Mouse (Mus musculus) liver, embryonic 15.5 days (tissue): ENCODE measurements around the gene Olfr1367. TPM values are rescaled to one million over a fixed set of nuclear protein-coding genes. Genes with fewer than 3 reads are reported as not detected.

ENCODE experiments used
- ATAC-seq: fragments of 200-750 bp; cut with Nextera tagmentation; 2 replicates; pipeline ENCODE4 v1.8.0; 2017; ENCODE audit warnings: moderate number of reproducible peaks, mild to moderate bottlenecking, moderate library complexity; ENCODE audit not compliant: insufficient read depth
- H3K27ac ChIP-seq: fragments of 300-500 bp; sonication (generic); replicated peaks from 2 replicates; pipeline ENCODE4 v1.5.1; 2015; ENCODE audit warnings: mild to moderate bottlenecking, inconsistent platforms
- H3K27me3 ChIP-seq: fragments of 300-500 bp; sonication (generic); 2 replicates; pipeline ENCODE4 v1.6.1; 2015; ENCODE audit warnings: mild to moderate bottlenecking, inconsistent platforms
- H3K36me3 ChIP-seq: fragments of 300-500 bp; sonication (generic); replicated peaks from 2 replicates; pipeline ENCODE4 v1.6.1; 2015; ENCODE audit warnings: moderate library complexity, mild to moderate bottlenecking, inconsistent platforms
- H3K4me1 ChIP-seq: fragments of 300-500 bp; sonication (generic); replicated peaks from 2 replicates; pipeline ENCODE4 v1.6.1; 2015; ENCODE audit warnings: inconsistent platforms
- H3K4me2 ChIP-seq: fragments of 300-500 bp; sonication (generic); 2 replicates; pipeline ENCODE4 v1.6.1; 2015; ENCODE audit warnings: moderate library complexity, mild to moderate bottlenecking, inconsistent platforms
- H3K4me3 ChIP-seq: fragments of 300-500 bp; sonication (generic); replicated peaks from 2 replicates; pipeline ENCODE4 v1.5.1; 2015; ENCODE audit warnings: mild to moderate bottlenecking, inconsistent platforms
- H3K9ac ChIP-seq: fragments of 300-500 bp; sonication (generic); 2 replicates; pipeline ENCODE4 v1.6.1; 2015; ENCODE audit warnings: moderate library complexity, mild to moderate bottlenecking, inconsistent platforms
- H3K9me3 ChIP-seq: fragments of 300-500 bp; sonication (generic); replicated peaks from 2 replicates; pipeline ENCODE4 v1.6.1; 2016; ENCODE audit warnings: inconsistent platforms
- WGBS: fragments of 180-500 bp; shearing (Covaris S2); methylation state at CpG from one replicate; pipeline ENCODE4 v1.1.7; 2015; ENCODE audit warnings: mixed read lengths; ENCODE audit not compliant: insufficient replicate concordance; 5-methylcytosine and 5-hydroxymethylcytosine counted together
- polyA plus RNA-seq: library from polyadenylated mRNA; unstranded; fragments of >200 nt; fragmentation: Nextera tagmentation; extraction: Ambion mirVana; gene quantifications from 2 replicates; pipeline ENCODE4 v1.2.1, GENCODE M21; 2015

Olfr1367 gene
- polyA plus RNA-seq, 1 experiment from 2014 or later, result not detected

- H3K4me3 ChIP-seq, result peak overlapping the region; percentile 49; the same call in 1 of the 2 replicates
- peak overlapping the region; percentile 60 for H3K4me2 ChIP-seq
- H3K36me3 ChIP-seq, result no peaks in the 10 kb centered on the region
- H3K9ac ChIP-seq, result no peak overlapping the region
- H3K27ac ChIP-seq, result no peak overlapping the region
- peak; percentile 25; the same call in 1 of the 2 replicates for ATAC-seq
- WGBS, result under 1% methylated on average over 4 of the region's 4 CpGs
- H3K4me1 ChIP-seq, result peaks cover 16% of the 10 kb centered on the region
- H3K27me3 ChIP-seq, result peaks cover 45% of the 10 kb centered on the region
- no peaks in the 10 kb centered on the region for H3K9me3 ChIP-seq
Measured at GRCm38 (mm10) chr13:21326191-21326590, 20.5 kb upstream of the Olfr1367 start.

- no peak overlapping the region for H3K27ac ChIP-seq
- H3K4me1 ChIP-seq, result peaks cover 16% of the 10 kb centered on the region
- peak overlapping the region; percentile 21; the same call in 1 of the 2 replicates for H3K9ac ChIP-seq
- H3K4me2 ChIP-seq, result peak overlapping the region; percentile 60
- WGBS, result under 1% methylated on average over 24 of the region's 24 CpGs
- peak overlapping the region; percentile 49 for H3K4me3 ChIP-seq
- H3K9me3 ChIP-seq, result no peaks in the 10 kb centered on the region
- H3K27me3 ChIP-seq, result peaks cover 40% of the 10 kb centered on the region
- ATAC-seq, result peak; percentile 63
- H3K36me3 ChIP-seq, result no peaks in the 10 kb centered on the region
Measured at GRCm38 (mm10) chr13:21326657-21327211, 20.0 kb upstream of the Olfr1367 start.

- Histone ChIP-seq H3K27me3 (peaks cover 34% of the 10 kb centered on the region), H3K36me3 (no peaks in the 10 kb centered on the region), H3K9me3 (no peaks in the 10 kb centered on the region), H3K4me1 (peaks cover 13% of the 10 kb centered on the region), H3K4me3 (peak overlapping the region; percentile 49), H3K27ac (no peak overlapping the region), H3K9ac (no peak overlapping the region), H3K4me2 (peak overlapping the region; percentile 60)
- 2% methylated on average over 9 of the region's 9 CpGs for WGBS
- no peak for ATAC-seq
Measured at GRCm38 (mm10) chr13:21327424-21327823, 19.3 kb upstream of the Olfr1367 start.

DNA sequence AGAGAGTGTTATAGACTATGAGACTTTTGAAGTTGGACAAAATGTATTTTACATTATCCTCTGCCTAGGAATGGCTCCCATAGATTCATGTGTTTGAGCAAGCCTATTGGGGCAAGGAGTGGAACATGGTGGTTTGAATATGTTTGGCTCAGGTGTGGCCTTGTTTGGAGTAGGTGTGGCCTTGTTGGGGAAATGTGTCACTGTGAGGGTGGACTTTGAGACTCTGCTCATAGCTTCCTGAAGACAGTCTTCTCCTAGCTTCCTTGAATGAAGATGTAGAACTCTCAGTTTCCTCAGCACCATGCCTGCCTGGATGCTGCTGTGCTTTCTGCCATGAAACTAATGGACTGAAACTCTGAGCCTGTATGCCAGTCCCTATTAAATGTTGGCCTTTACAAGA lies 3.9 kb downstream of the Olfr1367 start:
- no peaks in the 10 kb centered on the region for H3K9me3 ChIP-seq
- H3K9ac ChIP-seq, result no peak overlapping the region
- peaks cover 5% of the 10 kb centered on the region; the same call in 1 of the 2 replicates for H3K27me3 ChIP-seq
- no peak overlapping the region for H3K4me2 ChIP-seq
- H3K36me3 ChIP-seq, result no peaks in the 10 kb centered on the region
- H3K27ac ChIP-seq, result no peak overlapping the region
- H3K4me1 ChIP-seq, result no peaks in the 10 kb centered on the region
- no peak overlapping the region for H3K4me3 ChIP-seq
- no peak for ATAC-seq

DNA sequence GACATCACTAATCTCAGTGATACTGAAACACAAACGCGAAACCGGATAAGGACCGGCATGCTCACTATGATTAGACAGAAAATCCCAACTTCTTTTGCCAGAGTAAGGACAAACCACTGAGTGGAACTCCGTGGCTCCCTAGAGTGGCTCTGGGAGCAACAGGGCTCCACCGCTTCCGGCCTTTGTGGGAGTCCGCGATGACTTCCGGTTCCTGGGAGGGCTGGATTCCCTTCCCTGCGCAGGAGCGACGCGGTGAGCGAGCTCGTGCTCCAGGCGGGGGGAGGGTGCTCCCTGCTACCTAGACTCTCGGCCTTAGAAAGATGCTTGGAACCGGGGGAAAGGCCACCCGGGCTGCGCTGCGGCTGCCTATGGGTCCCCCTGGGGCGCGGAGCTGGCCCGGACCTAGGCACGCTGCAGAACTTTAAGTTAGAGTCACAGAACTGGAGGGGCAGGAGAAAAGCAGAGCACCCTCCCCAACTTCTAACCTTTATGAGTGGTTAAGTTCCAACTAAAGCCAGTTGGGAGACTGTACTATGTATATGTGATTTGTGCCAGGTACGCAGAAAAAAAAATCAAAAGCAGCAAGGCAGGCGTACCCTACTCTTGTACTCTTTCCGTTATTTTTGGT lies 16.0 kb downstream of the Olfr1367 start, which contains the start of gene Zscan12:
Zscan12 (plus strand) TSS at position 200 of the 628 bp plus-strand sequence.
- ATAC-seq, result peak; percentile 99
- Histone ChIP-seq H3K4me1 (peaks cover 19% of the 10 kb centered on the region), H3K4me3 (peak within 1 kb of the TSS; percentile 82), H3K4me2 (peak within 1 kb of the TSS; percentile 83), H3K27ac (peak within 1 kb of the TSS; percentile 76), H3K9ac (peak within 1 kb of the TSS; percentile 86), H3K36me3 (peaks cover 6% of the 10 kb centered on the region; the same call in 1 of the 2 replicates), H3K27me3 (peaks cover 5% of the 10 kb centered on the region; the same call in 1 of the 2 replicates), H3K9me3 (no peaks in the 10 kb centered on the region)
- under 1% methylated on average over 29 of the region's 29 CpGs for WGBS

DNA sequence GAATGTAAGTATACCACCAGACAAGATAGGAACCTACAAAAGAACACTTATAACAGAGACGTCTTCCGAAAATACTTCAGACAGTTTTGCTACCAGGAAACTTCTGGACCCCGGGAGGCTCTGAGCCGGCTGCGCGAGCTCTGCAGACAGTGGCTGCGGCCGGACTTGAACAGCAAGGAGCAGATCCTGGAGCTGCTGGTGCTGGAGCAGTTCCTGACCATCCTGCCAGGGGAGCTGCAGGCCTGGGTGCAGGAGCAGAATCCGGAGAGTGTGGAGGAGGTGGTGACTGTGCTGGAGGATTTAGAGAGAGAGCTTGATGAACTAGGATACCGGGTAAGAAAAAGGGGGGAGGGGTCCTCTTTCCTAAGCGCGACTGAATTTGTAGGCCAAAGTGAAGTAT lies 17.0 kb downstream of the Olfr1367 start:
- H3K27me3 ChIP-seq, result no peaks in the 10 kb centered on the region
- H3K4me3 ChIP-seq, result peak overlapping the region; percentile 82
- no peaks in the 10 kb centered on the region for H3K9me3 ChIP-seq
- H3K36me3 ChIP-seq, result peaks cover 15% of the 10 kb centered on the region
- H3K27ac ChIP-seq, result no peak overlapping the region
- H3K9ac ChIP-seq, result 0 out of 2 replicates have a peak overlapping the region, but pooled peaks have one; percentile 86
- H3K4me2 ChIP-seq, result peak overlapping the region; percentile 83
- peaks cover 19% of the 10 kb centered on the region for H3K4me1 ChIP-seq
- no peak for ATAC-seq
- WGBS, result 69% methylated on average over 12 of the region's 12 CpGs

DNA sequence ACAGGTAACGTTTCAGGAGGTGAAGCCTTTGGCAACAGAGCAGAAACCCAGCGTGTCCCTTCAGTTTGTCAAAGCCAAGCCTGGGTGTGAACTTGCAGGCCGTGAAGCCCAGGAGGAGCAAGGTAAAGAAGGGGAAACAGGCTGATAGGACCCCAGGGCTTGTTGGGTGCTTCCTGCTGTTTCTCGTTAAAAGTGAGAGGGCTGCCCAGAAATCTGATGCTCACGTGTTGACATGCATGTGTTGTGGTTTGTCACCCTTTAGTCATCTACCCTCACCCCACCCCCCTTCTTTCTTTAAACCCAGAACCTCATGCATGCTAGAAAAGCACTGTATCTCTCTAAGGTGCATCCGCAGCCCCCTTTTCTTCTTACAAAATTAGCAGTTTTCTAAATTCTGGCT lies 19.9 kb downstream of the Olfr1367 start:
- Histone ChIP-seq H3K9me3 (no peaks in the 10 kb centered on the region), H3K4me1 (peaks cover 19% of the 10 kb centered on the region), H3K27me3 (no peaks in the 10 kb centered on the region), H3K4me2 (no peak overlapping the region), H3K4me3 (no peak overlapping the region), H3K27ac (no peak overlapping the region), H3K36me3 (peaks cover 30% of the 10 kb centered on the region), H3K9ac (no peak overlapping the region)
- ATAC-seq, result no peak
- 61% methylated on average over 6 of the region's 6 CpGs for WGBS

- no peak overlapping the region for H3K9ac ChIP-seq
- H3K4me3 ChIP-seq, result no peak overlapping the region
- no peak for ATAC-seq
- H3K4me1 ChIP-seq, result no peaks in the 10 kb centered on the region
- no peaks in the 10 kb centered on the region for H3K9me3 ChIP-seq
- H3K27ac ChIP-seq, result no peak overlapping the region
- H3K27me3 ChIP-seq, result no peaks in the 10 kb centered on the region
- peaks cover 24% of the 10 kb centered on the region for H3K36me3 ChIP-seq
- no peak overlapping the region for H3K4me2 ChIP-seq
- WGBS, result 71% methylated on average over 2 of the region's 2 CpGs
Measured at GRCm38 (mm10) chr13:21372700-21373099, 26.0 kb downstream of the Olfr1367 start.

GRCm38 (mm10) chr13:21377773-21378172 lies 31.1 kb downstream of the Olfr1367 start:
- H3K9me3 ChIP-seq, result no peaks in the 10 kb centered on the region
- no peak overlapping the region for H3K9ac ChIP-seq
- H3K36me3 ChIP-seq, result no peaks in the 10 kb centered on the region
- H3K4me3 ChIP-seq, result no peak overlapping the region
- ATAC-seq, result no peak
- H3K4me1 ChIP-seq, result no peaks in the 10 kb centered on the region
- H3K27me3 ChIP-seq, result no peaks in the 10 kb centered on the region
- no peak overlapping the region for H3K27ac ChIP-seq
- 58% methylated on average over 2 of the region's 2 CpGs for WGBS
- H3K4me2 ChIP-seq, result no peak overlapping the region

GRCm38 (mm10) chr13:21395211-21395610 lies 48.5 kb downstream of the Olfr1367 start:
- ATAC-seq, result no peak
- H3K4me3 ChIP-seq, result no peak overlapping the region
- no peaks in the 10 kb centered on the region for H3K9me3 ChIP-seq
- peaks cover 78% of the 10 kb centered on the region for H3K36me3 ChIP-seq
- no peak overlapping the region for H3K9ac ChIP-seq
- H3K27me3 ChIP-seq, result no peaks in the 10 kb centered on the region
- 88% methylated on average over 1 of the region's 1 CpGs for WGBS
- no peaks in the 10 kb centered on the region for H3K4me1 ChIP-seq
- H3K4me2 ChIP-seq, result no peak overlapping the region
- H3K27ac ChIP-seq, result no peak overlapping the region

DNA sequence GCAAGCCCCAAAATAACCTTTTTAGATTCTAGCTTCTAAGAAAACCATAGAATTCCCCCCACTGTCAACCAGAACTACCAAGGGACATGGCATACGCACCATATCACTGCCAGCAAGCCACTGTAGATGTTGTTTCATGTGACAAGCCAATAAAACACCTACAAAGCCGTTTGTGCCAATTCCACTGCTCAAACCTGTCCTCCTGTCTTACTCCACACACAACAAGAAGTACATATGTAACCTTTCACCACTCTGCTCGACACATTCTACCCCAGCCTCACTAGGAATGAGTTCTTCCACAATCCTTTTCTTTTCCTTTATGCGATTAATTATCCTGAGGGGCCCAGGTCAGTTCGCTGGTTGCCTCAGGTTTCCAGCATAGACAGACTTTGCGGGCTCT lies 48.9 kb downstream of the Olfr1367 start:
- 87% methylated on average over 6 of the region's 6 CpGs for WGBS
- Histone ChIP-seq H3K4me2 (no peak overlapping the region), H3K4me3 (no peak overlapping the region), H3K27ac (no peak overlapping the region), H3K36me3 (peaks cover 75% of the 10 kb centered on the region), H3K9me3 (no peaks in the 10 kb centered on the region), H3K4me1 (no peaks in the 10 kb centered on the region), H3K9ac (no peak overlapping the region), H3K27me3 (no peaks in the 10 kb centered on the region)
- ATAC-seq, result no peak
